Mouse (Mus musculus) layer of hippocampus, adult 8-10 months (tissue): ENCODE data around the gene Nol12. TPM values are rescaled to one million over a fixed set of nuclear protein-coding genes. Genes with fewer than 3 reads are reported as not detected.

Experiments
- DNase-seq, 2 experiments: peaks; one replicate each; pipeline ENCODE4 v3.0.0; 2022; ENCODE audit warnings: low spot score in 2 of 2
- microRNA-seq, 2 experiments: library from miRNA; unstranded; fragments of <30 nt; microRNA quantifications; one replicate each; pipeline ENCODE4 v1.2.0; 2022
- total RNA-seq, 4 experiments: library from RNA; stranded (reverse); gene quantifications; 2 replicates each; pipeline ENCODE4 v1.2.4; 2022

Gene Nol12
- total RNA-seq, 4 experiments from 2014 or later: 34.4 to 41.8 (median 37.7) TPM

- no peak for DNase-seq
Observed at GRCm38 (mm10) chr15:78990970-78991525, 56.3 kb downstream of the Nol12 start.

- no peak for DNase-seq
Observed at GRCm38 (mm10) chr15:78992235-78992634, 57.5 kb downstream of the Nol12 start.

DNA sequence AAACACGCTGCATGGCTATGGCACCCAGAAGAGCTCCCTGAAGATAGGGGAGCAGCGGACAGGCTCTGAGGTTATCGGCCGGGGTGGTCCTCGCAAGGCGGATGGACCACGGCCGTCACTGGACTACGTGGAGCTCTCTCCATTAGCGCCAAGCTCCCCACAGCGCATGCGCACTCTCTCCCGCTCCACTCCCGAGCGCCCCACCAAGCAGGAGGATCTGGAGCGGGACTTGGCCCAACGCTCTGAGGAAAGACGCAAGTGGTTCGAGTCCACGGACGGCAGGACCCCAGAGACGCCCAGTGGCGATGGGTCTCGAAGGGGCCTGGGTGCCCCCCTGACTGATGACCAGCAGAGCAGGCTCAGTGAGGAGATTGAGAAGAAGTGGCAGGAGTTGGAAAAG lies 58.2 kb downstream of the Nol12 start:
- no peak for DNase-seq

Small RNAs within 50 kb of the gene (microRNA-seq; reads per million reads assigned to microRNA genes)
- gene Mir6955: 0.51 to 1.3 reads per million in 2 experiments

Other genes with a start within 250 kb of the Nol12 start
- 100 to 1,000 TPM; 176 to 224 (median 201) TPM for gene Elfn2, start 216.2 kb upstream of the Nol12 start, total RNA-seq
- gene Mfng, start 161.5 kb upstream of the Nol12 start, total RNA-seq: 10 to 100 TPM in 1 of 4 experiments, 1 to 10 TPM in 3; 6.5 to 11.2 (median 8.1) TPM
- gene Card10, start 131.9 kb upstream of the Nol12 start, total RNA-seq: 1 to 10 TPM; 6.6 to 8.2 (median 6.9) TPM
- gene Cdc42ep1, start 92.3 kb upstream of the Nol12 start, total RNA-seq: 10 to 100 TPM; 14.5 to 18.7 (median 16.2) TPM
- gene Lgals2, start 79.4 kb upstream of the Nol12 start, total RNA-seq: not detected
- 10 to 100 TPM; 59.2 to 63.9 (median 62.6) TPM for gene Gga1, start 57.7 kb upstream of the Nol12 start, total RNA-seq
- gene Gm49510, start 35.3 kb upstream of the Nol12 start, total RNA-seq: 1 to 10 TPM in 1 of 4 experiments, under 1 TPM in 2, not detected in 1; 0.34 to 1.2 (median 0.38) TPM
- 10 to 100 TPM; 28.9 to 33.0 (median 31.8) TPM for gene Sh3bp1, start 35.2 kb upstream of the Nol12 start, total RNA-seq
- gene Pdxp, start 21.0 kb upstream of the Nol12 start, total RNA-seq: 100 to 1,000 TPM; 140 to 156 (median 148) TPM
- gene Lgals1, start 8.2 kb upstream of the Nol12 start, total RNA-seq: 10 to 100 TPM; 16.9 to 40.3 (median 28.2) TPM
- 10 to 100 TPM in 2 of 4 experiments, 1 to 10 TPM in 2; 7.0 to 14.1 (median 11.5) TPM for gene Triobp, start 12.8 kb downstream of the Nol12 start, total RNA-seq
- gene H1f0, start 93.5 kb downstream of the Nol12 start, total RNA-seq: 10 to 100 TPM; 73.6 to 88.0 (median 81.8) TPM
- gene Galr3, start 107.0 kb downstream of the Nol12 start, total RNA-seq: 1 to 10 TPM in 1 of 4 experiments, under 1 TPM in 1, not detected in 2; 0.81 to 1.0 TPM
- gene Ankrd54, start 128.0 kb downstream of the Nol12 start, total RNA-seq: 10 to 100 TPM; 17.3 to 23.9 (median 18.2) TPM
- gene Eif3l, start 140.2 kb downstream of the Nol12 start, total RNA-seq: 10 to 100 TPM; 76.9 to 82.0 (median 77.9) TPM
- gene Micall1, start 174.0 kb downstream of the Nol12 start, total RNA-seq: 10 to 100 TPM; 36.0 to 40.9 (median 38.3) TPM
- gene Polr2f, start 206.1 kb downstream of the Nol12 start, total RNA-seq: 100 to 1,000 TPM in 1 of 4 experiments, 10 to 100 TPM in 3; 78.1 to 105 (median 92.0) TPM
- gene 1700088E04Rik, start 206.3 kb downstream of the Nol12 start, total RNA-seq: 10 to 100 TPM in 3 of 4 experiments, 1 to 10 TPM in 1; 9.4 to 12.9 (median 11.1) TPM
- gene Sox10, start 230.3 kb downstream of the Nol12 start, total RNA-seq: 10 to 100 TPM; 34.6 to 40.4 (median 37.8) TPM